33 mouse cellular contexts compared by ENCODE assay signal in genomic region chr9:44745371-44745770, GRCm38 (mm10). TPM values are rescaled to one million over a fixed set of nuclear protein-coding genes. Genes with fewer than 3 reads are reported as not detected.
"Had no signal": no experiment of that assay in that cellular context is flagged by ENCODE, and none has a peak within 500 bp of the region (broad histone marks: within the 10 kb centered on the region; RNA-seq: fewer than 3 reads in every experiment).

No protein-coding gene starts in this region.

- H3K4me1 ChIP-seq: embryonic facial prominence, embryonic 10.5 days; embryonic facial prominence, embryonic 13.5 days; embryonic facial prominence, embryonic 15.5 days; forebrain, embryonic 10.5 days; forebrain, embryonic 12.5 days; forebrain, embryonic 13.5 days; forebrain, embryonic 15.5 days had no signal

- H3K27ac ChIP-seq: embryonic facial prominence, embryonic 10.5 days; embryonic facial prominence, embryonic 12.5 days; embryonic facial prominence, embryonic 13.5 days; embryonic facial prominence, embryonic 15.5 days; forebrain, embryonic 10.5 days; forebrain, embryonic 12.5 days; forebrain, embryonic 13.5 days; forebrain, embryonic 15.5 days; gastrocnemius, adult 2 months; heart, adult 2 months had no signal

- H3K4me2 ChIP-seq: embryonic facial prominence, embryonic 12.5 days; embryonic facial prominence, embryonic 13.5 days; embryonic facial prominence, embryonic 15.5 days; forebrain, embryonic 12.5 days; forebrain, embryonic 13.5 days; forebrain, embryonic 15.5 days had no signal

- H3K27me3 ChIP-seq: embryonic facial prominence, embryonic 12.5 days; embryonic facial prominence, embryonic 13.5 days; embryonic facial prominence, embryonic 15.5 days; forebrain, embryonic 12.5 days; forebrain, embryonic 13.5 days; forebrain, embryonic 15.5 days had no signal

- ATAC-seq: forebrain, embryonic 13.5 days; forebrain, embryonic 14.5 days; forebrain, embryonic 15.5 days; forebrain, embryonic 16.5 days; forebrain, postnatal 0 days had no signal

- H3K9ac ChIP-seq: embryonic facial prominence, embryonic 12.5 days; embryonic facial prominence, embryonic 13.5 days; embryonic facial prominence, embryonic 15.5 days; forebrain, embryonic 12.5 days; forebrain, embryonic 13.5 days; forebrain, embryonic 15.5 days; forebrain, postnatal 0 days had no signal

- H3K9me3 ChIP-seq: embryonic facial prominence, embryonic 10.5 days; embryonic facial prominence, embryonic 12.5 days; embryonic facial prominence, embryonic 13.5 days; embryonic facial prominence, embryonic 15.5 days; forebrain, embryonic 10.5 days; forebrain, embryonic 12.5 days; forebrain, embryonic 13.5 days; forebrain, embryonic 15.5 days had no signal

- DNase-seq: cerebellum, adult 2 months; cerebellum, adult 8-10 months; cerebellum, adult 9-10 months; cerebellum, adult 9-11 months; cerebellum, postnatal 10 days; cerebellum, postnatal 14 days; cerebellum, postnatal 25 days; cerebellum, postnatal 36 days; embryo, embryonic 11 days; forebrain, postnatal 0 days; gastrocnemius, adult 2 months; gastrocnemius, postnatal 10 days; gastrocnemius, postnatal 14 days; gastrocnemius, postnatal 25 days; gastrocnemius, postnatal 36 days; heart, adult 18-20 months; heart, adult 2 months had no signal

- H3K4me3 ChIP-seq: embryonic facial prominence, embryonic 10.5 days; embryonic facial prominence, embryonic 12.5 days; embryonic facial prominence, embryonic 13.5 days; embryonic facial prominence, embryonic 15.5 days; erythroblast, embryonic 14.5 days; forebrain, embryonic 10.5 days; forebrain, embryonic 12.5 days; forebrain, embryonic 13.5 days; forebrain, embryonic 15.5 days; gastrocnemius, adult 2 months; heart, adult 2 months had no signal

RNA-seq across cellular contexts. Expression of gene Tmem25, which starts 53.7 kb away (rescaled TPM):
- total RNA-seq: granulocyte monocyte progenitor cell, adult 5-6 weeks had no signal
- polyA plus RNA-seq: erythroblast, embryonic 14.5 days had no signal

RNA-seq across cellular contexts. Expression of gene Ttc36, which starts 57.5 kb away (rescaled TPM):
- total RNA-seq: common myeloid progenitor, adult 5-6 weeks; gastrocnemius, postnatal 36 days; granulocyte monocyte progenitor cell, adult 5-6 weeks had no signal
- polyA plus RNA-seq: embryonic facial prominence, embryonic 10.5 days; embryonic facial prominence, embryonic 11.5 days; embryonic facial prominence, embryonic 13.5 days; embryonic facial prominence, embryonic 14.5 days; forebrain, embryonic 10.5 days; forebrain, embryonic 11.5 days; forebrain, embryonic 13.5 days; forebrain, embryonic 15.5 days; forebrain, embryonic 16.5 days had no signal
